Mouse (Mus musculus) c-Kit-positive CD71-negative TER-119-negative erythroid progenitor cells, embryonic 14.5 days (primary cell): ENCODE measurements at regions not wholly inside any gene's neighbourhood (a gene's known extent, or its start where the extent isn't known, plus 50 kb on each side); places are given as distances from the start of the nearest gene placed in this dataset.
"Not testable (repeated sequence)": the region's sequence is repeated elsewhere in the genome, so short reads cannot be mapped to it uniquely, and the experiment has no call there.

ENCODE experiments used
- DNase-seq: peaks from one replicate; pipeline ENCODE4 v3.0.0-alpha.2; 2013; ENCODE audit warnings: low read depth

DNA sequence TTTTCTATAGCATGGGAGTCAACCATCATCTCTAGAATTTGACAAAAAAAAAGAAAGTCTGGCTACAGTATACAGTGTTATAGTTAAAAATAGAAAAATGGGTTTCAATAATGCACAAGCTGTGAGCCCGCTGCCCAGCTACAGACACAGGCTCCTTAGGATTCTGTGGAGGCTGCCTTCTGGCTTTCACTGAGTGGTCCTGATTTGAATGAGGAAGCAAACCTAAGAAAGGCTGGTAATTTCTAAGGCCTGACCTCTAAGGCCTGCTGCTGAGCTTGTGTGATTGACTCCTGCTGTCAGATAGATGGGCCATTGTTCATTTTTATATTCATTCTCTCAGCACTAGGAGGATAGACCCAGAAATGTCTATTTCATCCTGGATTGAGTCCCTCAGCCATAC, 67.7 kb downstream of the Alg10b start:
- no peak for DNase-seq

DNA sequence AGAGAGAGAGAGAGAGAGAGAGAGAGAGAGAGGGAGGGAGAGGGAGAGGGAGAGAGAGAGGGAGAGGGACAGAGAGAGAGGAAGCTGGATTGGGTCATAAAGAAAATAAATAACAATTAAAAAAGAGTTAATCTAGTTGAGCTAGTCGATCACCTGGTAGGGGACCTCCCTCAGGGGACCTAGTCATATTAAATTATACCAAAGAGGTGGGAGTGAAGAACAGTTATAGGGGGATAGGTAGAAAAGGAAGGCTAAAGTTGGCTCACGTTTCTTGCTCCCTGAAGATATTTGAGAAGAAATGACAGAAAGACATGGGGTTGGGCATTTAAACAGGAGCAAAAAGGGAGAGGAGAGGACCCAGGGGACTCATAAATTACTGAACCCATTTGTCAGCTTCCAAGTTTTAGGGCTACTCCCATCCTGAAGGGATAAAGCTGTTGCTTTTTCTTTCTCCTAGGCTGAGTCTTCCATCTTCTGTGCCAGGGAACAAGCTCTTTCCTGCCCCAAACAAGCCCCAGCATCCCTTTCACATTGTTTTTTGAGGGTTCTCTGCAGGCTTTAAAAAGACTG, 70.3 kb downstream of the Alg10b start:
- DNase-seq, result no peak

DNA sequence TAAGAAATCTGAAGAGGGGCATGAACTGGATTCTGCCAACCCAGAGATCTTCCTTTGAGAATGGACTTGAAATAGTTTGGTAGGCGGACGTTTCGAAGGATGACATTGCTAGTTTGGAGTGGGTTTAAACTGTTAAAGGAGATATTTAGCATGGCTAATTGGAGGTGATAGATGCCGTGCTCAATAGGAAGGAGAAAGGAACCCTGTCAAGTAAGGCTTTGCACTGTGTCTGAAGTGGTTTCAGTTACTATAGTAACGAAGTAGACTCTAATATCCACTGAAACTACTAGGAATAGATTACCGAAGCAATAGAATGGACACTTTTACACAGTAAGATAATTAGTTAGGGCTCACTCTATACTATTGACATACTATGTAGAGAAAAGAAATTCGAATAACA, 74.5 kb downstream of the Alg10b start:
- DNase-seq, result no peak

DNA sequence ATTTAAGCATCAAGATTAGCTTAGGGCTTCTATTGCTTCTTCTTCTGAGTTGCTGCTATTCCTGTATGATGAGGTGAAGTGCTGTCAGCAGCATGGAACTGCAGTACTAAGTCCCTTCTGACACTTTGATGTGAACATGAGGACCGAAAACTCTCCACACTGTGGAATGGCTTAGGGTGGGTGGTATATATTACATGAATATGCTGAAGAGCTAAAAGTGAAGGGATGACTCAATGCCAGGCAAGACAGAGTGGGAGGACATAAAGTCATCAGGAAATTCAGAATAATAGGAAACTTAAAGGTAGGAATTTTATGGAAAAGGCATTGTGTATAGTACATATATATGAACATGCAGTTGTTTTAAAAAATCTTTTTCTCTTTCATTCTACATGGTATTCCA, 79.3 kb downstream of the Alg10b start:
- DNase-seq, result no peak

DNA sequence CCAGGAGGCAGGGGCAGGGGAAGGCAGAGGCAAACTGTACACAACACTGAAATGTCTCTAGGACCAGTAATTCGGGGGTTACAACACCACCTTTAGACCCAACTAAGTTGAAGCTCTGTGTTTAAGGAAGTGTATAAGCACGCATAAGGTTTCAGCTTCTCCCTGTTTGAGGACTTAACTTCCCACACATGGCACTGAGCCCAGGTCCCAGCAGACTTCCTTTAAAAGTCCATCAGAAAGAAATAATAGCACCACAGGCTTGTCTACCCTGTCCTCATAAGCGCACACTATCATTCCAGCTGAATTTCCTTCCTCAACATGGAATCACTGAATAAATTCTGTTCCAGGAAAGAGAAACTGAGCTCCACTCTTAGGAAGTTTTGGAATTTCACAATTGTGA, 80.9 kb downstream of the Alg10b start:
- DNase-seq, result no peak

DNA sequence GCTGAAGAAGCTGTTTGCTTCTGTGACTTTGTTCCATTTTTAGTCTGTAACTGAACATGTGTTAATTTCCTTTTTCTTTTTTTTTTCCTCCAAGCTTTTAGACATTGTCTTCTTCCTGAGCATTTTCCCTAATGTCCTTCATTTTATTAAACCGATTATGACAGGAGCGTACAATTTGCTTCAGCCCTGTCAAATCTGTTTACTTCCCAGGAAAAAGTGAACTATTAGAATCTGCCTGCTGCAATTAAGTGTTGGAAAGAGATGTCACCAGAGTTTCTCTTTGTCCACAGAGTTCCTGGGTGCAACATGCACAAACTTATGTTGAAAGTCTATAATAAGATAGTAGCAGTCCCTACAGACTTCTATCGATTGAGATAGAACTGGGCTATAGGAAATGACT, 82.8 kb downstream of the Alg10b start:
- DNase-seq, result no peak

DNA sequence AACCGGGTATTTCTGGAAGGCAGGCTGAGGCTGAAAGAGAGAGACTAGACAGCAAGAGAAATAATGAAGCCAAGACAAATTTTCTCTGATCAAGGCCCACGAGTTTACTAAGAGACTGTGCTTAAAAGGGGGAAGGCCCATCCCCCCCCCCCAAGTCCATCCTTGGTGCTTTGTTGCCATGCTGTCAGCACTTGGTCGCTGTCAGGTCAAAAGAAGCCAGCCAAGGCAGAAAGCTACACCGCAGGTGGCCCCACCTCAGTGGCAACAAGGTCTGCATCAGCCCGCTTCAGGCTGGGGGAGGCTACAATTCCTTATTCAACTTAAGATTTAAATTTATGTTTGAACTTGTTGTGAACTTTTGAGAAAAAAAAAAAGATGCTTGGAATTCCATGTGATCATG, 84.3 kb downstream of the Alg10b start:
- not testable (repeated sequence) for DNase-seq

DNA sequence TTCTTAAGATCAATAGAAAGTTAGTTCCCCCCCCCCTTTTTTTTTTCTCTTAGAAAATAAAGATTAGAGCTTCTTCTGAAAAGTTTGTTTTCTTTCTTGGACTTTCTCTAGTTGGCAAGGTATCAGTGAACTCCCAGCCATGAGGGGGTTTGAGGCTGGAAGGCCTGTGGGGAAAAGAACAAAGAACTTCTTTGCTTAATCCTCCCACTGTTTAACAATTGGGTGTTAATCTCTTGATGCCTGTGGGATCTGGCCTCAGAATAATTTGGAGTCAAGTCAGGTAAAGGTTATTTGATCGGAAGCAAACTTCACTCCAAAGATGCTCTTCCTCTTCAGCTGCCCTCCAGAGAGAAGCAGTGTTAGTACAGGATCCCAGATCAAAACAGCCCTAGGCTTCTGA, 84.8 kb downstream of the Alg10b start:
- no peak for DNase-seq

DNA sequence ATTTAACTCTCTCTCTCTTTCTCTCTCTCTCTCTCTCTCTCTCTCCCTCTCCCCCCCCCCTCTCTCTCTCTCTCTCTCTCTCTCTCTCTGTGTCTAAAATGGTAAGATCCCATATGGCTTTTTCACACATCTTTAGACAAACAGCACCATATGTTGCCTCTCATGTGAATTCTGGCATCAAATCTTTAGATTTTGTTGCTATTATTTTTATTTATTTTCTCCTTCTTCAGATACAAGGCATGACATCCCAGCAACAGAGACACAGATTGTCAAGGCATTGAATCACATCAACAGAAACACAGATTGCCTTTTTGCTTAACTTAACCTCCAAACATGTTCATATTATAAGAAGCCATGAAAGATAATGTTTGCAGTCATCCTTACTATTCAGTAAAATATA, 85.6 kb downstream of the Alg10b start:
- DNase-seq, result no peak

DNA sequence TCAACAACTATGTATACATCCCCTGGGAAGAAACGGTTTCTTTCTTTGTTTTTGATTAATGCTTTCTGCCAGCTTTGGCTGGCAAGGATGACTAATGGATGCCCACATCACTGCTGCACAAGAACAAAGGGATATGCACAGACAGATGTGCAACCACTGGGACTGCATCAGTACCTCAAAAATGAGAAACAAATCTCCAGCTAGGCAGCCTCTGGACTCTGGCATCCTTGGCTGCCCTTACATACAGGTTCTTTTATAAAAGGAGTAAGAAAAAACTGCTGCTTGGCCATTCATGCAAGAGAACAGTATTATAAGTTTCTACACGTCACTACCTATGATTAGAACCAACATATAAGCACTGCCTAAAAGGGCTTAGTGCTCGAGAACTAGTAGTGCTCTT, 97.7 kb downstream of the Alg10b start:
- DNase-seq, result no peak

DNA sequence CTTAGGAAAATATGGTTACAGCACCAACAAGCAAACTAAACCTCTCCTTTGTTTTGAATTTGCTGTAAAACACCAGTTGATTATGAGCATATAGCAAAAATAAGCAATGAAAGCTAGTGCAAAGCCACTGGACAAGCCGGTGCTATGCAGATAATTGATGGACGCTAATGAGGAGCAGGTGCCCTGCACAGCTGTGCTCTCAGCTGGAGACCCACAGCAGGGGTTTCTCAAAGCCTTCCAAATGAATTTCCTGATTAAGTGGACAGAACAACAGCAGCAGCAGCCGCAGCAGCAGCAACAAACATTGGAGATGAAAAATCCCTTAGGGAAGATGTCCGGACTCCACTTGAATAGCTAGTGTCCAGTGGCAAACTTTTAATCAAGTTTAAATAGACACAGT, 109.2 kb downstream of the Alg10b start:
- DNase-seq, result no peak

DNA sequence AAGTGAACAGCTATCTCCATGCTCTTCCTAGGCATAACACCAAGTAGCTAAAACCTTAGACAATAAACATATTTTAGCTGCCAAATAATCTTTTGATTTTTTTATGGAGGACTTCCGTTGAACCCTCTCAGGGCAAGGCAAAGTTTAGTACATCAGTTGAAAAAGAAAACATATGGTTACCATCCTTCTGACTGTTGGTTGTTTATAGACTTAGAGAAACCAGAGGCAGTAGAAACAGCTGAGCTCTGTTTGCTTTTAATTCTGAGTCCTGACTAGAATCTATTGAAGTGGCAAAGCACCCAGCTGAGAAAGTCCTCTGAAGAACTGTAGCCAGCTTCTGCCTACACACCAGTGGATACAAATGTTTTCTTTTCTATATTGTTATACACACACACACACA, 109.7 kb downstream of the Alg10b start:
- DNase-seq, result no peak

DNA sequence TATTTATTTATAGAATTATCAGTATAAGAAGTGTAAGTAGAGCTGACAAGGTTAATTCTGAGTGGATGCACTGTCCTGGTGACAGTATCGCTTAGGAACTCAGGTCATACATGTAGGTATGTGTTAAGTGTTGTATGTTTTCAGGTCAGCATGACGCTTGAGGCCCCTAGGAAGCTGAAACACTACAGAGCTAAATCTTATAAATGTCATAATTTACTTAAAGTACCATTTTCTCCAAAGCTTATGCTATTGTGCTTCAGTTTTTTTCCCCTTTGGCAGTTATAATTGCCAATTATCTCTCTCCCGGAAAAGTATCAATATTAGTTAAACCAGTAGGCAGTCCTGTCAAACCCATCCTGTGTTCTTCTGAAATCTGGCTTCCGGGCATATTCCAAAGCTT, 110.3 kb downstream of the Alg10b start:
- no peak for DNase-seq

DNA sequence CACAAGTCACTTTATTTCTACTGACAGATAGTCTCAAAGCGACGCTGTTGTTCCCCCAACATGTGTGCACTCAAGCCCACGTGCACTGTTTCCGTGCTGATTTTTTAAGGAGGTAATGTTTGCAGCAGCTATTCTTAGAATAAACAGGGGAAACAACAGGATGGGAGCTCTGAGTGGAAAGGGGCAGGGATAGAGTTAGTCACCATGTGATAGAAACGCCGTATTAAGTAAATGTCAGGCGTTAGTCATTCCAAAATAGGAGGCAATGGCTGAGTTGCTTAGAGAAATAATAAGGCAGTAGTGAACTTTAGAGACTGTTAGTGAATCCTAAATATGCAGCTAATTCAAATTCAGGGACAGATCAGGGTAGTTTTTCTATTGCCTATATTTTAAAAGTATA, 111.4 kb downstream of the Alg10b start:
- no peak for DNase-seq

DNA sequence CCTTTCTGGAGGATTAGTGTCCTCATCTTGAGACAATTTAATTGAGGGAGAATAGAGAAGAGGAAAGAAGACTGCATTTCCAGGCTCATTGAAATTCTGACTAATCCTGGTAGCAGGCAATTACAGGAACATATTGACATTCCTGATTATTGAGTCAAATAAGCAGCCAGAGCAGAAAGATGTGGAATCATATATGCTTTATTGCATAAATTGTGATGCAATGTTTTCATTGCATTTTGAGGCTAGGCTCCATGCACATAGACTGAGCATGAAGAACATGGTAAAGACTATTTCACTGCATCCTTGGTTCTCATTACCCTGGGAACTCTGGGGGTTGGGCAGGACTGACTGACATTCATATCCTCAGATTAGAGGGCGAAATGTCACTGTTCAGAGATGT, 116.0 kb downstream of the Alg10b start:
- DNase-seq, result no peak

DNA sequence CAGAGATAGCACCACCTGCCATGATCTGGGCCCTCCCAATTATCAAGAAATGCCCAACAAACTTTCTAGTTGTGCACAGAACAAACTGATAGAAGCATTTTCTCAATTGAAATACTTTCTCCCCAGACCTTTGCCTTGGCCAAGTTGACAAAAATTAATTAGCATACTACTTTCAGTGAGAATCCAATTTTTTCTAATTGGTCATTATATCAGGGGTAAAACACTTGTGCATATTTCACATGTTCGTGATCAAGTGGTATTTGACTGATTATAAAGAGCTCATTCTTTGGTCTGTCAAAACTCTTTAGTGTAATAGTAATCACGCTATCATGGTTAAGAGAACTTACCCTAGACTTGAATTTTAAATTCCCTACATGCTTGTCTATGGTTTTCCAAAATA, 117.2 kb downstream of the Alg10b start:
- no peak for DNase-seq

DNA sequence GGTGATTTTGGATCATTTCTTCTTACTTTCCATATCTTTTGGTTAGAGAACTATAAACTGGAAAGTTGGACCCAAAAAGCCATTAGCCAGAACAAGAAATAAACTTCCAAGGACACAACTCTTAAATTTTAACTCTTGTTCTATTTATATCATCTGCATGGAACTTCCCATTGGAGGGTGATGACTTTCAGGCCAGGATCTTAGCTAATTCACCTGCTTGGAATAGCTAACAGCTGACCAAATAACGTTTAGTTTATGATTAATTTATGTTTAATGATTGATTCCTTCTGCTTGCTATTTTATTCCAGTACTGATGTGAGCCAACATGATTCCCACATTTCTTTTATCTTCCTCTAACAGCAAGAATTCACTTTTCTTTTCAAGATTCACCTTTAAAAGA, 119.7 kb downstream of the Alg10b start:
- no peak for DNase-seq

DNA sequence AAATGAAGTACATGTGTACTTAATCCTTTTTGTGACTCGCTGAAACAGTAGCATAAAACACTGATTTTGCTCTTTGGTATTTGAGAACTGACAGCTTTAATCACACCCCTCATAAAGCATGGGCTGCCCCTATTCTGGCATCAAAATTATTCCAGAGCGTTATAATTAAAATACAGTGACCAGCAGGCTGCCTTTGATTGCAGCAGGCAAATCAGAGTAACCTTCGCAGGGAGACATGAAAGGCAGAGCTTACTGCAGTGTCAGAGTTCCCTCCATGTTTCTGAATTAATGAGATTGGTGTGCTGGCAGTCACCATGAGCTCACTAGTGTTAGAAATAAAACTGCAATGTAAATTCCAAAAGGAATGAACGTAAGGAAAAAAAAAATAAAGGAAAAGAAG, 120.8 kb downstream of the Alg10b start:
- no peak for DNase-seq

DNA sequence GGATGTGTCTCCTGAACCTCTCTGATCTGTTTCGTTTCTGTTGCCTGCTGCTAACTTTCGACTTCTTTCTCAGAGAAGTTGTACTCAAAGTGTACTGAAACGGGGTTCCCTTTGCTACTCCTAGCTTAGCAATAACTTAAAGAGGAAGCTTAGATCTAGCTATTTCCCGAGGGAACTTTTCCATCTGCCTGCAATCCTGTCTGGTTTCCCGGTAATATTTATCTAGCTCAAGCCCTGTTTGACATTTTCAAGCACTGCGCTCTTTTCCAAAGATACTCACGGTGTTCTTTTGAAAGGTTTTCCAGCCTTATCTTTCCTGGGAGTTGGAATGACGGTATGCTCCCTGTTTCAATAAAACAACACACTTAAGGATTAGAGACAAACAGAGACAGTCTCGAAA, 122.1 kb downstream of the Alg10b start:
- no peak for DNase-seq

DNA sequence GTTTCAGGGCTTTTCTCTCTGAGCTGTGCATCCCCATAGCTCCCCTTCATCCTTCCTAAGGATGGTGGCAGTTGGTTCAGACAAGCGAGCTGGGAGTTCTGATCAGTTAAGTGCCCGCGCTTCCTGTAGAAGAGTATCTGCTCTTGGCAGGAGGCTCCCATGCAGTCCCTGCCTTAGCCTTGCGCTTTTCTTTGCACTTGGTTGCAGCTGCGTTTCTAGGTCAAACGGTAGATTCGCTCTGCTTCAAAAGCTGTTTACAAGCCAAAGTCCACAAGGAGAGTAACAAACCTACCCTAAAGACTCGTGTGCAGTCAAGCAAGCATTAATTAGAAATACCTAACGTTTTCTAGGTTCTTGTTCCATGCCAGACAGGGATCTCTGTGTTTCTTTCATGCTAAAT, 122.6 kb downstream of the Alg10b start:
- no peak for DNase-seq

DNA sequence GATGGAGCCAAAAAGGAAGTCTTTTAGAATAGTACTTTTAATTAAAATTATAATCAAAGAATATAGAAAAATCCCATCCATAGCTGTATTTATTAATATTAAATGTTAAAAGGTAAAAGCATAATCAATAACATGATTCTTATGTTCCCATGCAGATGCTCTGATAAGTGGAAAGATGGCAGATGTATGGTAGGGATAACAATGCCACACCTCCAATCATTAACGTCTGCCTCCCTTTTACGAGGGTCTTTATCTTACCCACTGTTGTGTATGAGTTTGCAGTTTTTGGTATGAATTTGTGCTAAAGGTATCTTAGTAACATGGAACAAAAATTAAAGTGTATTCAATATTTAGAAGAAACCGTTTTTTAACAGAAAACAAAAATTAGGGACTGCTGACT, 127.8 kb downstream of the Alg10b start:
- DNase-seq, result no peak

DNA sequence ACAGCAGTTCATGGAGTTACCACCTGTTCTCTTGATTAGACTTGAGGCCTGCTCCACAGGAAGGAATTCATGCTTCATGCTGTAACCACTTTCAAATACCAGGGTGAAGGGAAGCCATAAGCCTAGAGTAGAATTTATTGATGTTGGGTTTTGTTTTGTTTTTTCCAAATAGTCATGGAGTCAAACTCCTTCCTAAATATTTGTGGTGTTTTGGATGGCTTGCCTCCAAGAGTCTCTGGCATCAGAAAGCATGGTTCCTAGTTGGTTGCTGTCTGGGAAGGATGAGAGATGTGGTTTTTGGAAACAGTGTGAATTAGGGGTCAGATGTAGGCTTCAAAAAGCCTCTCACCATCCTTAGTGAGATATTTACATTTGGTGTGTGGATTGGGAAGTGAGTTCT, 141.5 kb downstream of the Alg10b start:
- DNase-seq, result no peak

DNA sequence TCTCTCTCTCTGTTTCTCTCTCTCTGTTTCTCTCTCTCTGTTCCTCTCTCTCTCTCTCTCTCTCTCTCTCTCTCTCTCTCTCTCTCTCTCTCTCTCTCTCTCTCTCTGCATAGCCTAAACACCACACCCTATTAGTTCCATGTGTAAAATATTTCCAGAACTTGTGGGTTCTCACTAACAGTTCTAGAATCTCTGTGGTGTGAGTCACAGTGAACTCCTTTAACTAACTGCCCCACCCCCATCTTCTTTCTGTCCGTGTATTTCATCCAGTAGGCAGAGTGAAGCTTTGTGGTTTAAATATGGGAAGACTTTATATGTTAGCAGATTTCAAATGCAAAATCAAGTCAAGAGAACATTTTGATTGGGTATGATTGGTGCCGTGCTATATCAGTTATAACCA, 153.8 kb downstream of the Alg10b start:
- DNase-seq, result no peak

DNA sequence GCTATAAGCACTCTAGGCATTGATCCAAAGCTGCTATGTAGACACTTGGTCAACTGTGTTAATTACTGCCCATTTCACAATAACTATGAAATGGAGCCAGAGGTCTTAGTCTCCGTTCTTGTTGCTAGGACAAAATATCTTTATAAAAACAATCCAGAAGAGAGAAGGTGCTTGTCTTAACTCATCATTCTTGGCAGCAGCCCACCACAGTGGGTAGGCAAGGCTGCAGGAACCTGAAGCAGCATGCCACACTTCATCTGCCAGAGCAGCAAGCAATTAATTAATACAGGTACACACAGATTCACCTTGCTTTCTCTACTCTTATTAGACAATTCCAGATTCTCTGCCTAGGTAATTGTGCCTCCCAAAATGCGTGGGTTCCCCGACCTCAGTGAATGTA, 172.8 kb downstream of the Alg10b start:
- DNase-seq, result no peak

DNA sequence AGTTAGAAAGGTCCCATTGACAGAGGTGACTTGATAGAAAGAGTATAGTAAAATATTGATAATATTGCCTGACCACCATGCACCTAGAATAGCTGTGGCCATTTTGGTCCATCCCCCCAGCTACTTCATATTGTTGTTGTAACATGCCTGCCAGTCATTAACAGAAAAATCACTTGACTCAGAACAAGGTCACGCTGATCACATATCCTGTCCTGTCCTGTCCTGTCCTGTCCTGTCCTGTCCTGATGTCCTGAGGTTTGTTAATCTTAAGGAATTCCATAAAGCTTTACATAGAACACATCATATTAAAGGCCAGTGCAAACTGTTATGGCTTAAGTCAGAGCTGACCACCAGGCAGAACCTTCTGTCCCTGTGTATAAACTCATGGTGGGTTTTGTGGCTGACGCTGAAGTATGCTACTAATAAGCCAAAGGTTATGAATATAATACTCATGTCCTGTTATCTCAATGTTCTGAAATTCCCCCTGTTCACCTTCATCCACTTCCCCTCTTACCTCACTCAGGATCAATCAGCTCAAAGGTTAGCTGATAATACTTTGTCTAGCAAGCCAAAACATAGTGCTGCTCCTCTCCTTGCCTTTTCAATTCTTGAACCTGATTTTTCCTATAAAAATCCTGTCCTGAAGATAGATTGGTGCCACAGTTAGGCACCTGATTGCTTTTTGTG, 173.7 kb downstream of the Alg10b start:
- DNase-seq, result no peak
